Mouse (Mus musculus) kidney, adult 2 months (tissue): ENCODE results near the gene Pgs1. TPM values are rescaled to one million over a fixed set of nuclear protein-coding genes. Genes with fewer than 3 reads are reported as not detected.

ENCODE experiments used
- DNase-seq: peaks from one replicate; pipeline ENCODE4 v3.0.0; 2021
- H3K27ac ChIP-seq: fragments of 200-500 bp; 2 replicates; pipeline ENCODE4 v1.5.1; 2012; ENCODE audit warnings: low read depth, low read length, control low read depth, inconsistent platforms; ENCODE audit not compliant: insufficient read depth
- H3K27me3 ChIP-seq: fragments of 200-500 bp; replicated peaks from 2 replicates; pipeline ENCODE4 v1.6.1; 2012; ENCODE audit warnings: mild to moderate bottlenecking, moderate library complexity, low read length, inconsistent platforms; ENCODE audit not compliant: control insufficient read depth, insufficient read depth
- H3K36me3 ChIP-seq: fragments of 200-500 bp; 2 replicates; pipeline ENCODE4 v1.6.1; 2012; ENCODE audit warnings: mild to moderate bottlenecking, moderate library complexity, low read length, inconsistent platforms; ENCODE audit not compliant: control insufficient read depth, insufficient read depth
- H3K4me1 ChIP-seq: fragments of 200-500 bp; 2 replicates; pipeline ENCODE4 v1.6.1; 2011; ENCODE audit warnings: low read length; ENCODE audit not compliant: control insufficient read depth, insufficient read depth
- H3K4me3 ChIP-seq: fragments of 200-500 bp; 2 replicates; pipeline ENCODE4 v1.5.1; 2011; ENCODE audit warnings: mild to moderate bottlenecking, low read depth, low read length, control low read depth; ENCODE audit not compliant: insufficient read depth
- CTCF ChIP-seq: fragments of 200-500 bp; conservative IDR thresholded peaks from 2 replicates; pipeline ENCODE4 v1.5.1; 2011; ENCODE audit warnings: low read depth, mild to moderate bottlenecking, control low read depth, low read length, moderate library complexity, mixed read lengths; ENCODE audit not compliant: insufficient read depth, insufficient read length
- POLR2A ChIP-seq: fragments of 200-500 bp; IDR thresholded peaks from one replicate; pipeline ENCODE4 v1.6.1; 2011; ENCODE audit warnings: low read depth, low read length, control low read depth
- WGBS: fragments of 180-500 bp; shearing (Covaris S2); methylation state at CpG from one replicate; pipeline ENCODE4 v1.1.7; 2018; 5-methylcytosine and 5-hydroxymethylcytosine counted together
- polyA plus RNA-seq: library from polyadenylated mRNA; depleted of rRNA; stranded (reverse); fragments of >200 nt; gene quantifications from 2 replicates; pipeline ENCODE4 v1.2.3, GENCODE M21; 2012

Pgs1 gene
- polyA plus RNA-seq, 1 experiment, result 29.7 TPM

DNA sequence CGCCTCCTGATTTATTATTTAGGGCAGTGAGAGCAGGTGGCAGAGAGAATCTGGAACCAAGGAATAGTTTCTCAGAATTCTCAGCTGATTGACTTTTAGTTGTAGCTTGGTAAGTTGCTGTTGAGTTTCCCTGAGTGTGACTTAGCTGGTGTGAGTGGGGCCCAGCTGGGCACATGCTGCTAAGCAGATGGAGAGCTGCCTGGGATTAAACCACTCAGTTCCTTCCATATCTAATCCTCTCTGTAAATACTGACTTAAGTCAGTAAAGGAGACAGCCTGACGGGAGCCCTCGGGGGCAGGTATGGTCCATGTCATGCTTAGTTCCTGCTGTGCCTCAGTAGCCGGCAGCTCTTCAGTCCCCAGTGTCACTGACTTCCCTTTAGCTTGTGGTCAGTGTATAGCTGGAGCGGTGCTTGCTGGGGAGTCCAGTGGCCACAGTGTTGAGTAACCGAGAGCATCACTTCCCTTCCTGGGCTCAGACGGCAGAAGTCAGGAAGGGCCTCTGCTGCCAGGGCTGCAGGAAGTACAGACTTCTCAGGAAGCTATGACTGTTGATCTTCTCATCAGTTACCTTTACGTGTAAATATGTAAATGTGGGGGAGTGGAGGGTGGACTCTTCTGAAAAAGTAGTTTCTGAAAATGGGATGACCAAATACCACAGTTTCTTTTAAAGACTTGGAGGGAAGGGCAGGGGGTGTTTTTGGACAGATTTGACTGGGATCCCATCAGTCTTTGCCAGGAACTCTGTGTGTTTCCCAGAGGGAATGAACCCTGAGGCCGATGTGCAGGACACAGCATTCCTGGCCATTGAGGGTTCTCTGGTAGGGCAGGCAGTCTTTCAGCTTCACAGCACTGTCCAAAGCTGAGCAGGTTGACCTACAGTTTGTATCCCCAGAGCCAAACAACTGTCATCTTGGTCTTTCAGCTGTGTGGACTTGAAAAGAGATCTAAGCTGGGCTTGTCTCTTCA lies 5.7 kb downstream of the Pgs1 start:
- DNase-seq, result peak; percentile 56
- Histone ChIP-seq H3K4me1 (peaks cover 53% of the 10 kb centered on the region), H3K27ac (no peak overlapping the region), H3K36me3 (no peaks in the 10 kb centered on the region), H3K27me3 (no peaks in the 10 kb centered on the region), H3K4me3 (no peak overlapping the region)
- 59% methylated on average over 9 of the region's 9 CpGs for WGBS
- no peak for TF ChIP-seq POLR2A
- TF ChIP-seq CTCF, result no peak

DNA sequence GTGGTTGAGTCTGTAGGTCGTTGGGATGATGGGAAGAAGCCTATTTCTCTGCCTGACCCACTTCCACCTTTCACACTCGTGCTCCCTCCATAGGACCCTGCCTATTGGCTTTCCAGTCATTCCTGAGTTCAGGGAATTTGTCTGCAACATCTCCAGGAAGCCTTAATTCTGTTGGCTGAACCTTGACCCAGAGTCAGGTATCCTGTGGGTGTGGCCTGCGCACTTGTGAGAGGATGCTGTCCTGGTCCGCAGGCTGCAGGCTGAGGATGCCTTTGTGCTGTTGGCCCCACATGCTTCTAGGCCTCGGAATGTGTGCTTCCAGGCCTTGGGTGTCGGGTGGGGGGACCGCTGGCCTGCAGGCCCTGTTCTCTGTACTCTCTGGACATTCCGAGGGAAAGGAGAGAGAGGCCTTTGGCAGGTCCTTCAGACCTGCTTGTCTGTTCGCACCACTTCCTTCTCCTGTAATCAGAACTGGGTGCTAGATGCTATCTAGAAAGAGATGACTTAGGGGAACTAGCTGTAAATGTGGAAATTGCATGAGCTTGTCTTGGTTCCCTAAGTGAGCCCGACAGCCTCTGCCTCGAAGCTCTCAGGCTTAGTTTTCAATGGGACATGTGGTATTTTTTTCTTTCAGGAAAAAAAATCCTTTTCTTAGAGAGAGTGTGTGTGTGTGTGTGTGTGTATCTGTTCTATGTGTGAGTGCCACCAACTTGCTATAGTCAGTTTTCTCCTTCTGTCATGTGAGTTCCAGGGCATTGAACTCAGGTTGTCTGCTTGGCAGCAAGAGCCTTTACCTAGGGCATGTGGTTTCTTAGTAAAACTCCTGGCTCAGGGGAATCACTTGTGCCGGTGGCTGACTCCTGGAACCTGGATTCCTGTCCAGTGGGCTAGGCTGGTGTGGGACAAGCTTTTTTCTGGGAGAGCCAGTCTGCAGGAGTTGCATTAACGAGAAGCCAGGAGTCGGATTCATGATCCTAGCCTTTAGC lies 7.4 kb downstream of the Pgs1 start:
- peak overlapping the region; percentile 22 for H3K27ac ChIP-seq

DNA sequence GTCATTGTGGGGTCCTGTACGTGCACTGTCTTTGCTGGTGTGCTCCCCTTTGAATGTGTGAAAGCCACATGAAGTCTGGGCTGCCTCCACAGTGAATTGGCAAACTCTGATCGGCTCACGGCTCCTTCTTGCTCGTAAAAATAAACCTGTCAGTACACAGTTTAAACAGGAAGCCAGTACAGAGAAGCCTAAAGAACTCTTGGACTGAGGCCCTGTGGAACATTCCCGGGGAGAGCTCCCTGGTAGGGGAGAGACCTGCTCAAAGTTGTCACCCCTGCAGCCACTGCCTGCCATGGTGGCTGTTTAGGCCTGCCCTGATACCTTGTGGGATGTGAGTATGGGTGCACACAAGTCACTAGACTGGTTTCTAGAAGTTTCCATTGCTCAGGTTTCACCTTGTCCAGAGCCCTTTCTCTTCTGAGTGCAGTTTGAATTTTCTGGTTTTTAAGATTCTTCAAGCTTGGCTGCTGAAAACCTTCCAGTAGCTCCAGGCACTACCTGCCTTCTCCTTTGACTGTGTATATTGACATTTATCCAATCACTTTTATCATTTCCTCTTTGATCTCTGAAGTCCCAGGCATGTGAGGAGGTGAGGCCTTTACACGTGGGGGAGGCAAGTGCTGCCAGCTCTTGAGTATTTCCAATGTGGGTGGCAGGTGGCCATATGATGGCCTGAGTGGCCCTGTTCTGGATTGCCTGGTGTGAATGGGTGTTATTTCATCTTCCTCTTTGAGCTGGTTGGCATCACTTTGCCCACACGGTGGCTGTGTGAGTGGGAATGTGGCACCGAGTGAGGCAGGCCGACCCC lies 8.4 kb downstream of the Pgs1 start:
- TF ChIP-seq POLR2A (no peak), CTCF (no peak)
- Histone ChIP-seq H3K36me3 (no peaks in the 10 kb centered on the region), H3K4me1 (peaks cover 38% of the 10 kb centered on the region), H3K27ac (peak overlapping the region; percentile 22), H3K27me3 (no peaks in the 10 kb centered on the region), H3K4me3 (no peak overlapping the region)
- 43% methylated on average over 9 of the region's 9 CpGs for WGBS
- peak; percentile 67 for DNase-seq

More for the DNA sequence above, 7.4 kb downstream of the Pgs1 start:
- no peaks in the 10 kb centered on the region for H3K27me3 ChIP-seq
- no peak overlapping the region for H3K4me3 ChIP-seq
- TF ChIP-seq CTCF (no peak), POLR2A (no peak)
- peaks cover 39% of the 10 kb centered on the region for H3K4me1 ChIP-seq
- H3K36me3 ChIP-seq, result no peaks in the 10 kb centered on the region
- 56% methylated on average over 14 of the region's 14 CpGs for WGBS
- peak; percentile 67 for DNase-seq

DNA sequence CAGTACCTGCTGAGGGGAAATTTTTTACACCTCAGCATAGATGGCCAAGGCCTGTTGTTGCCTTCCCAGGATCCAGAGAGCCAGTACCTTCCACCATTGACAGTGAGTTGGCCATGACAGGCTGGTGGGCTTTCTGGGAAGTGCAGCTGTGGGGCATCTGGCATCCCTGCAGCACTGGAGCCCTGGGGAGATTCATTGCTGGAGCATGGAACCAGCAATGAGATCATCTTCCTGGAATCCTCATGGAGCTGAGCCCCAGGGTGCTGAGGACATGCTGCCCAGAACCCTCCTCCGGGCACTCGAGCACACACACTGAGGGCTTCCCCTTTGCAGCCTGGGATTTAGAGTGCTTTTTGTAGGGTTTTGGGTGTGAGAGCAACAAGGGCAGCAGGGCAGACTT lies 9.2 kb downstream of the Pgs1 start:
- no peaks in the 10 kb centered on the region for H3K36me3 ChIP-seq
- WGBS, result 48% methylated on average over 2 of the region's 2 CpGs
- peaks cover 38% of the 10 kb centered on the region for H3K4me1 ChIP-seq
- no peak overlapping the region for H3K27ac ChIP-seq
- no peak overlapping the region for H3K4me3 ChIP-seq
- no peak for DNase-seq
- TF ChIP-seq CTCF (no peak), POLR2A (no peak)
- H3K27me3 ChIP-seq, result no peaks in the 10 kb centered on the region

DNA sequence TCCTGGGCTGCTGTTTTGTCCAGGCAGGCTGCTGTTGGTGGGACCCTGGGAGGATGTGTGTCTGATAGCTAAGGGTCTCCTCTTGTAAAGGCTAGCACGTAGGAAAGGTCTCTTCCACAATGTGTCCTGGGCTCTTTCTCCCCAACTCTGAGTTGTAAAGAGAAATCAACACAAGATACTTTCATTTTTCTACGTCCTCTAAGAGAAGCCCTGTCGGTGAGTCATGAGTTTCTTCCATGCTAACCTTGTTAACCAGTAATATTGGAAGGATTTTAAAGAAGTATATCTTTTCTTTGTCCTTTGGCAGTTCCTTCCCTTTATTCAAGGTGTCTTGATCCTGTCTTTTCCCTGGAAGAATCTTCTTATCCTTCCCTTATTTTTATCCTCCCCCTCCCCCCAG lies 9.6 kb downstream of the Pgs1 start:
- no peak for DNase-seq
- no peak for TF ChIP-seq CTCF
- TF ChIP-seq POLR2A, result no peak
- no peaks in the 10 kb centered on the region for H3K27me3 ChIP-seq
- no peak overlapping the region for H3K27ac ChIP-seq
- peaks cover 38% of the 10 kb centered on the region for H3K4me1 ChIP-seq
- no peaks in the 10 kb centered on the region for H3K36me3 ChIP-seq
- no peak overlapping the region for H3K4me3 ChIP-seq
- WGBS, result 62% methylated on average over 3 of the region's 3 CpGs

DNA sequence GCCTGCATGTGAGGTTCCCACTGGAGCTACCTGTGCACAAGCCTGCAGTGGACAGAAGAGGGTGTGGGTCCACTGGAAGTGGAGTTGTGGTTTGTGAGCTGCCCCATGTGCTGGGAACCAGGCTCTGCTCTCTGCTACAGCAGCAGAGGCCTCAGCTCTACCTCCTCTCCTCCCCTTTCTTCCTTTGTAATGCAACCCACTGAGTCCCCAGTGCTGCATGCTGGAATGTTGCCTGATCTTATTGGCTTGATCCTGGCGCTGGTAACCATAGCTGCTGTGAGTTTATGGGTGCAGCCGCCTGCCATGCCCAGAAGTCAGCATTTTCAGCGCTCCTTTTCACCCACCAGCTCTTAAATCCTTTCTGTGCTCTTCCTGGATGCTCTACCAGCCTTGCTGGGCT lies 10.0 kb downstream of the Pgs1 start:
- Histone ChIP-seq H3K27ac (no peak overlapping the region), H3K27me3 (no peaks in the 10 kb centered on the region), H3K4me1 (peaks cover 38% of the 10 kb centered on the region), H3K36me3 (no peaks in the 10 kb centered on the region), H3K4me3 (no peak overlapping the region)
- no peak for TF ChIP-seq POLR2A
- TF ChIP-seq CTCF, result no peak
- WGBS, result 63% methylated on average over 3 of the region's 3 CpGs
- no peak for DNase-seq
